Mouse (Mus musculus) layer of hippocampus, postnatal 10 days (tissue): ENCODE measurements around the gene Arhgef19. TPM values are rescaled to one million over a fixed set of nuclear protein-coding genes. Genes with fewer than 3 reads are reported as not detected.
A peak's percentile ranks its signal among the peaks of the same experiment; 100 is the strongest.

Experiments
- DNase-seq, 2 experiments: peaks; one replicate each; pipeline ENCODE4 v3.0.0; 2021; ENCODE audit warnings: low spot score in 2 of 2
- long read RNA-seq: library from polyadenylated mRNA; stranded (forward); transcript quantifications from one replicate; pipeline ENCODE4 v2.0.0, GENCODE M21; 2023
- total RNA-seq, 2 experiments: library from RNA; stranded (reverse); gene quantifications; 2 replicates each; pipeline ENCODE4 v1.2.3; 2021

Arhgef19 gene
- total RNA-seq = 1 to 10 TPM; 5.8 to 6.7 TPM
- long read RNA-seq, partial matches to known transcripts = 0 of 3 reads
- long read RNA-seq, other reads (novel, unspliced or antisense) = 3 of 3 reads

DNA sequence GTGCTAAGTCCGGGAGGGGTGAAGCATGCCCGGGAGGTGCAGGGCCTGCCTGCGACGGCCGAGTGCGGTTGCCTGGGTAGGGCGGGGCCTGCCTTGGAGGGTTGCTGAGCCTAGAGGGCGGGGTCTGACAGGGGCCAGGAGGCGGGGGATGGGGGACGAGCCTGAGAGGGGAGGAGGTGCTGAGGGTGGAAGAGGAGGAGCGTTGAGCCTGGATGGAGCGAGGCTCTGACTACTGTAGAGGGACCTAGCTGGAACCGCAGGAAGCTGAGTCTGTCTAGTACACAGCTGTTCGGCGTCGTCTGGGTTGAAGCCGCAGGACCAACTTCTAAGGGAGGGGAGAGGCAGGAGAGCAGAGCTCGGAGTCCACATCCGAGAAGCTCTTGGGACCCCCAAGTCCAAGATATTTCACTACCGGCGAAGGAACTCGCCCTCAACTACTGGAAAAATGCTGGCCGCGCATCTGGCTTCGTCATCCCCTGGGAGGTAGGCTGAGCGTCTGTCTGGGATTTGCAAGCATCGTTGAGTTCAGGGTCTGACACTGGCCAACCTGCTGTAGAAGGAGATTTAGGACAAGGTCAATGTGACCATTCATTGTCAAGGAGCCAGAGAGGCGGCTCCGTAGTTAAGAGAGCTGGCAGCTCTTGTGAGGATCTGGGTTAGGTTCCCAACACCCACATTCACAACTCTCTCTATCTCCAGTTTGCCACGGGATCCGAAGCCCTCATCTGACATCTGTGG lies at the start of gene Arhgef19:
Gene Arhgef19 (plus strand): TSS at position 112 of the 738 bp plus-strand sequence.
- peak; percentile 54 to 71 for DNase-seq

GRCm38 (mm10) chr4:141191294-141191693 lies 48.0 kb upstream of the Arhgef19 start:
- no peak for DNase-seq

DNA sequence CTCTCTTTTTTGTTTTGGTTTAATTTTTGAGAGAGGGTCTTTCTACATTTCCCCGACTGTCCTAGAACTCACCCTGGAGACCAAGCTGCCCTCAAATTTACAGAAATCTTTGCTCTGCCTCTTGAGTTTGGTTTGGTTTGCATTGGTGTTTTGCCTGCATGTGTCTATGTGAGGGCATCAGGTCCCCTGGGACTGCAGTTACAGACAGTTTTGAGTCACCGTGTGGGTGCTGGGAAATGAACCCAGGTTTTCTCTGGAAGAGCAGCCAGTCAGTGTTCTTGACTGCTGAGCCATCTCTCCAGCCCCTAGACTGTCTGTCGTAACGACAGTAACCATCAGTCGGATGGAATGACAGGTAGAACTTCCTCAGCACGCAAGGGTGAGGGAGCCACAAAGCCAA lies 44.7 kb upstream of the Arhgef19 start:
- no peak for DNase-seq

GRCm38 (mm10) chr4:141196981-141197685 lies 42.2 kb upstream of the Arhgef19 start:
- no peak for DNase-seq

- DNase-seq = no peak
Observed at GRCm38 (mm10) chr4:141197686-141198035, 41.6 kb upstream of the Arhgef19 start.

DNA sequence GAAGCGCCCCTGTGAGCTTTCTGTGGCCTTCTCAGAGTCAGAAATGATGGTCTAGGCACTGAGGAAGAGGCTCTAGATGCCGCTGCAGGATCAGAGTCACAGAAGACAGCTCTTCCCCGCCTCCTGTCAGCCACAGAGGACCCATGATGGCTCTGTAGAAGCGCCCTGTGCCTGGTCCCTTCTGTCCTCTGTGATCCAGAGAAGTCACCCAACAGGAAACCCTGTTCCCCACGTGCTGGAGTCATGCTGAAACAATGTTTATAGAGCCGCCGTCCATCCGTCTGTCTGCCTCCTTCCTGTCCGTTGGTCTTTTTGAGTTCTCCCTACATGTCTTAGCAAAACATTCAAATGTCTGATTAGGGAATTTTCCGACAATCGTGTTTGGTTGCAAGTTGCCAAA lies 38.4 kb upstream of the Arhgef19 start:
- no peak for DNase-seq

GRCm38 (mm10) chr4:141202192-141202591 lies 37.1 kb upstream of the Arhgef19 start:
- DNase-seq = no peak

DNA sequence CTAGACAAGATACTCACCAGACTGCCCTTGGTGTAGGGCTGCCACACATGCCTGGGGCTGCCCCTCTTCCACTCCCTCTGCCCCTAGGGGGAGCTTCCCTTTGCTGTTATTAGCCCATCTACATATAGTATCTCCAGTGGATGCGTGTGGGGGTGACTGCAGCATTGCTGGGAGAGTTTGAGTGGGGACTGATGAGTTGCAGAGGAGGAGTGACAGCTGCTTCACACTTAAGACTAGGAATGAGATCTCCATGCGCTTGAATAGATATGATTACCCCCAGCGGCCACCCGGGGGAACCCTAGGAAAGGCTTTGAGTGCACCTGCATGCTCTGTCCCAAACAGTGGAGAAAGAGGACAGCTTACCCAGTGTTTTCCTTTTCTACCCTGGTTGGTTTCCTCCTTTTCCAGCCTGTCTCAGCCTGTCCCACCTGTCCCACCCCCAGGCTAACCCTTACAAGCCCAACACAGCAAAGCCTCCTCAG lies 34.7 kb upstream of the Arhgef19 start:
- peak; percentile 50 to 64 for DNase-seq

- DNase-seq = no peak
Observed at GRCm38 (mm10) chr4:141207081-141207480, 32.2 kb upstream of the Arhgef19 start.

GRCm38 (mm10) chr4:141210524-141211219 lies 28.6 kb upstream of the Arhgef19 start:
- DNase-seq = no peak

- DNase-seq = no peak
Observed at GRCm38 (mm10) chr4:141211646-141212045, 27.7 kb upstream of the Arhgef19 start.

GRCm38 (mm10) chr4:141212892-141213291 lies 26.4 kb upstream of the Arhgef19 start:
- DNase-seq = no peak

DNA sequence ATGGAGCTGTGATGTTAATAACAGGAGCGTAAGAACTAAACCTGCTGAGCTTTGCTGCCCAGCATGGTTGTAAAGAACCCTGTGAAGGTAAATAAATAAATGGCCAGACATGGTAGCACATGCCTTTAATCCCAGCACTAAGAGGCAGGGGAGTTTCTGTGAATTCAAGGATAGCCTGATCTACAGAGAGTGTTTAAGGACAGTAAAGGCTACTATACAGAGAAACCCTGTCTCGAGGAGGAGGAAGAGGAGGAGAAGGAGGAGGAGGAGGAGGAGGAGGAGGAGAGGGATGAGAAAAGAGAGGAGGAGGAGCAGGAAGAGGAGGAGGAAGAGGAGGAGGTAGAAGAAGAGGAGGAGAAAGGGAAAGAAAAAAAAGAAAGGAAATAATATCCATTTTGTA lies 26.0 kb upstream of the Arhgef19 start:
- no peak for DNase-seq

DNA sequence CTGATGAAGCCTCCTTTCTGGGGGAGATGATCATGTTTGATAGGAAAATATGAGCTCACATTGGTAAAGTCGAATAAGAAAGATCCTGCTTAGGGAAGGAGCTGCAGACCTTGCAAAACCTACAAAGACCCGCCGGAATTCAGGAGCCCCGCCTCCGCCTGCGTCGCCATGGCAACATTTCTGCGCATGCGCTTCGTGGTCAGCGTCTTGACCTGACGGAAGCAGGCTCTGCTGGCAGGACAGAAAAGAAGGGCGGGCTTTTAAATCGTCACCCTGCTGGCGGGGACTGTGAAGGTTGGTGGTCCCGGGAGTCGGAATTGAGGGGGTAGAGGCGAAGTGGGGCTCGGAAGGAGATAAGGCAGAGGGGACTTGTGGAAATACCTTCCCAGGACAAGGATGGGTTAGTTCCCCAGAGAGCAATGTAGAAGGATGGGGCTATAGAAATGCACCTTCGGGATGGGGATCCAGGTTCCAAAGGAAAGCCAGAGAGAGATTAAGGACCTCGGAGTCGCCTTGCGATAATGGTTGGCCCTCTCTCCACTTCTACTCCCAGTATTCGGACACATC lies 25.4 kb upstream of the Arhgef19 start, which contains the start of gene Rsg1:
Gene Rsg1 (plus strand): TSS at position 187 of the 567 bp plus-strand sequence.
- DNase-seq = peak; percentile 95 to 96

DNA sequence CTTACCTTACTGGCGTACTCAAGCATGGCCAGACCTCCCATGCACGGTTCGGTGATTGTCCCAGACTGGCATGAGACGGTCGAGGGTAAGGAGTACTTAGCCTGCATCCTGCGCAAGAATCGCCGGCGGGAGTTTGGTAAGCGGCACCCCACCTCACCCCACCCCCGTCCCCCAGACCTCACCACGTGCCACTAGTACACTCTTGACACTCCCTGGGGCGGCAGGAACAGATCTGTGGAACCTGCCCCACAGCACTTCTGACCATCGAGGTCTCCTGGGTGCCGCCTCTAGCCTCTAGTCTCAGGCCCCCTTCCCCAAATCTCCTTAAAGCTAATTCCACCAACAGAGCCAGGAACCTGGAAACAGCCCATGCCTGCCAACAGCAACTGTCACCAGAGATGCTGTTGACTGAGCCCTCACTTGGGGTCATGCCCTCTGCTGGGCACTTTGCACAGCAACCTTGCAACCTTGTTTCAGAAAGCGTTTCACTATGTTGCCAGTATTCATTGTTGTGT lies 24.9 kb upstream of the Arhgef19 start:
- peak in 1 of 2 experiments; percentile 30 for DNase-seq

DNA sequence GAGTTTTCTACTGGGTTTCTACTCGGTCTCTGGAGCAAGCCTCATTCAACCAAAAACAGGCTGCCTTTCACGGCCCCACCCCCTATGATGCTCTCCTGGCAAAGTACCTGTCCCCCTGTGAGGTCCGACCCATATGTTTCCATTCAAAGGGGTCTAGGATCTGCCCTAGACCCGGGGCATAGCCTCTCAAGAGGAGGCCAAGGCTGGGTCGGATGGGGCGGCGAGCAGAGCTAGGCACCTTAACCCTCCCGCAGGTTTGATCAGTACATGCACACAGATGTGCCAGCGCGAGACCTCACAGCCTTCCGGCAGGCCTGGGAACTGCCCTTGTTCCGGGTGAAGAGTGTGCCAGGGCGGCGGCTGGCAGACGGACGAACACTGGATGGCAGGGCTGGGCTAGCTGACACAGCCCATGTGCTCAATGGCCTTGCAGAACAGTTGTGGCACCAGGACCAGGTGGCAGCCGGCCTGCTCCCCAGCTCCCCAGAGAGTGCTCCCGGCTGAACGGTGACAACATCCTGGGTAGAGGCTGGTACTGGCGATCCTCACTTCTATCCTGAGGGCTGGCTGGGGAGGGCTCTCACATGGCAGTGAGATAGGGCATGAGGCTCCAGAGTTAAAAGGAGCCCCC lies 19.6 kb upstream of the Arhgef19 start:
- DNase-seq = no peak

- no peak for DNase-seq
Observed at GRCm38 (mm10) chr4:141221848-141222247, 17.5 kb upstream of the Arhgef19 start.

DNA sequence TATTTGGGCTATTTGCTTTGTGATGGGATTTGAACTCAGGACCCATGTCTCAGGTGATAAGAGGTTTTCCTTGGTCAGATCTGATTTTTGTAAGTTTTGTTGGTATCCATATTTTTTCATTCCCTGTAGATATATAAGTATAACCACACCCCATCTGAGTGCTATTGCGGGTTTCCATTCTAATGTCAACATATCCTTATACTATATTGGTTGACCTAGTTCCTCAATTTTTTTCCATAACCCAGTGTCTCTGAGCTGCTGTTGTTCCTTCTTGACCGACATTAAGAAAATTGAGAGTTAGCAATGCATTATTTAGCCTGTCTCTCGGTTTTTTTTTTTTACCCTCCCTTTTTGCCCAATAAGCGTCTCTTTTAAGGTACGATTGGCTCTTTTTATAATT lies 16.5 kb upstream of the Arhgef19 start:
- no peak for DNase-seq

DNA sequence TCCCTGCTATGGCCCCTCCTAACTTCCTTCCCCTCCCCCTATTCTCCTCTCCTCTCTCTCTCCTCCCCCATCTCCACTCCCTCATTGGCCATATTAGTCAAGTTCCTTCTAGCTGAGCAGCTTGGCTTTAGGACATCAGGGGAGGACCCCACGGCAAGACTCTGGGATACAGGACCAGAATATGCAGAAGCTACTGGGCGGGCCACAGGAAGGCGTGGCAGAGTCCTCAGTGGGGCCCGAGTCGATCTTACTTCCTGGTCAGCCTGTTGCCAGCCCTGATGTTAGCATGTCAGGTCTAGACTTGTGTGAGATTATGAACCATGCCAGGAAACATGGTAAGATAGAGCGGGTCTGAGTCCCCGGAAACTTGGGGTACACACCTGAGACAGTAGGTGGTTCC lies 10.6 kb upstream of the Arhgef19 start:
- no peak for DNase-seq

DNA sequence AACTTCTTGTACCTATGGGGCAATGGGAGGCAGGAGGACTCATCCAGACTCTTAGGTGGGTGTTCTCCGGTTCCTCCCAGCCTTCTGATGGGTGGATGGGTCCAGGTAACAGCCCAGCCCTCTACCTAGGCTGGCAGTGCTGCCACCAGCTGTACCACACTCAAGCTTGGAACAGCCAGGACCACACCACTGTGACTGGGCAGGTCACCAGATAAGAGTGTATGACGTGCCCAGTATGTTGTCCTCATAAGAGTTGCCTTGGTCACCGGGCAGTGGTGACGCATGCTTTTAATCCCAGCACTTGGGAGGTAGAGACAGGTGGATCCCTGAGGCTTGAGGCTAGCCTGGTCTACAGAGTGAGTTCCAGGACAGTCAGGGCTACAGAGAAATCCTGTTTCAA lies 6.1 kb upstream of the Arhgef19 start:
- no peak for DNase-seq
